Mouse (Mus musculus): Measurements from ENCODE around the gene Dnm2. TPM values are rescaled to one million over a fixed set of nuclear protein-coding genes. Genes with fewer than 3 reads are reported as not detected.

Dnm2 gene
- polyA plus RNA-seq, 1 experiment from 2014 or later = 76.0 TPM

- H3K27me3 ChIP-seq (ENCODE audit: control insufficient read depth, insufficient read depth, low read length) = no peaks in the 10 kb centered on the region
- DNase-seq (ENCODE audit: low spot score) = peak; percentile 43
- TF ChIP-seq CTCF (IDR thresholded peaks at IDR 0.05; ENCODE audit: low read depth) (no peak), EP300 (optimal IDR thresholded peaks at IDR 0.05) (no peak)
- H3K27ac ChIP-seq (replicated peaks) = no peak within 1 kb of the TSS
- peak within 1 kb of the TSS; percentile 23; the same call in 1 of the 2 replicates for H3K4me2 ChIP-seq (replicated peaks; ENCODE audit: low read depth)
- H3K4me1 ChIP-seq (replicated peaks; ENCODE audit: control insufficient read depth, insufficient read depth) = no peaks in the 10 kb centered on the region
- H3K36me3 ChIP-seq (ENCODE audit: control insufficient read depth, insufficient read depth, low read length) = no peaks in the 10 kb centered on the region
- 42% methylated on average over 14 of the region's 14 CpGs for whole genome bisulfite sequencing
- H3K9ac ChIP-seq (ENCODE audit: low read length) = no peak within 1 kb of the TSS
- H3K4me3 ChIP-seq (ENCODE audit: low read depth, low read length) = no peak within 1 kb of the TSS; the same call in 1 of the 2 replicates
- ATAC-seq (ENCODE audit: low FRiP score, low TSS enrichment) = 0 out of 2 replicates have a peak, but pooled peaks have one; percentile 41
- H3K9me3 ChIP-seq (ENCODE audit: control insufficient read depth, low read length) = no peaks in the 10 kb centered on the region
These were observed 101.4 kb downstream of the Dnm2 start, which contains the start of gene AB124611 for GRCm38 (mm10) chr9:21525937-21526633. Gene AB124611 (plus strand): TSS chr9:21526176.

- no peak overlapping the region for H3K27ac ChIP-seq (replicated peaks)
- H3K4me2 ChIP-seq (replicated peaks; ENCODE audit: low read depth) = peak overlapping the region; percentile 23; the same call in 1 of the 2 replicates
- TF ChIP-seq CTCF (IDR thresholded peaks at IDR 0.05; ENCODE audit: low read depth) (no peak), EP300 (optimal IDR thresholded peaks at IDR 0.05) (no peak)
- WGBS = 74% methylated on average over 3 of the region's 3 CpGs
- H3K4me3 ChIP-seq (ENCODE audit: low read depth, low read length) = no peak overlapping the region
- no peak for ATAC-seq (ENCODE audit: low FRiP score, low TSS enrichment)
- no peaks in the 10 kb centered on the region for H3K4me1 ChIP-seq (replicated peaks; ENCODE audit: control insufficient read depth, insufficient read depth)
- DNase-seq (ENCODE audit: low spot score) = no peak
- H3K9ac ChIP-seq (ENCODE audit: low read length) = no peak overlapping the region
- H3K27me3 ChIP-seq (ENCODE audit: control insufficient read depth, insufficient read depth, low read length) = no peaks in the 10 kb centered on the region
- no peaks in the 10 kb centered on the region for H3K36me3 ChIP-seq (ENCODE audit: control insufficient read depth, insufficient read depth, low read length)
- H3K9me3 ChIP-seq (ENCODE audit: control insufficient read depth, low read length) = no peaks in the 10 kb centered on the region
These were observed 101.9 kb downstream of the Dnm2 start for GRCm38 (mm10) chr9:21526634-21526944.

DNA sequence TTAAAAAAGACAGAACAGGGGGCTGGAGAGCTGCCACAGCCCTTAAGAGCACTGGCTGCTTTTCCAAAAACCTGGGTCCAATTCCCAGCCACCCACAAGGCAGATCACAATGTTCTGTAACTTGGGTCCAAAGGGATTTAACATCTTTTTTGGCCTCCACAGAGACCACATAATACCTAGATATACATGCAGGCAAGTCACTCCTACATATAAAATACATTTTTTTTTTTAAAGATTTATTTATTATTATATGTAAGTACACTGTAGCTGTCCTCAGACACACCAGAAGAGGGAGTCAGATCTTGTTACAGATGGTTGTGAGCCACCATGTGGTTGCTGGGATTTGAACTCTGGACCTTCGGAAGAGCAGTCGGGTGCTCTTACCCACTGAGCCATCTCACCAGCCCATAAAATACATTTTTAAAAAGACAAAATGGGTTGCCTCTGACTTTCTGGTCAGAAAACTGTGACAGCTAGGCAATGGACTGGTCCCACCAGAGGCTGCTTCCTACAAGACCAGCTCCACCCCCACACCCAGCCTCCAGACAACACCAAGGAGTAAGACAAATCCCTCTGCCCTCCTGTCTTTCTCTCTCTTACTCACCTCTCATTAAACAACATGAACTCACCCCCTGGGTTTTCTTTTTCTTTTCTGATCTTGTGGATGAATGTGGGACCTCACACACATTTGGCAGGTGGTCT lies 102.5 kb downstream of the Dnm2 start:
- Histone ChIP-seq H3K27ac (replicated peaks) (no peak overlapping the region), H3K9ac (ENCODE audit: low read length) (no peak overlapping the region), H3K4me2 (replicated peaks; ENCODE audit: low read depth) (no peak overlapping the region), H3K27me3 (ENCODE audit: control insufficient read depth, insufficient read depth, low read length) (no peaks in the 10 kb centered on the region), H3K36me3 (ENCODE audit: control insufficient read depth, insufficient read depth, low read length) (no peaks in the 10 kb centered on the region), H3K4me1 (replicated peaks; ENCODE audit: control insufficient read depth, insufficient read depth) (no peaks in the 10 kb centered on the region), H3K9me3 (ENCODE audit: control insufficient read depth, low read length) (no peaks in the 10 kb centered on the region), H3K4me3 (ENCODE audit: low read depth, low read length) (no peak overlapping the region)
- ATAC-seq (ENCODE audit: low FRiP score, low TSS enrichment) (no peak), DNase-seq (ENCODE audit: low spot score) (no peak)
- WGBS = 100% methylated on average over 2 of the region's 2 CpGs
- TF ChIP-seq CTCF (IDR thresholded peaks at IDR 0.05; ENCODE audit: low read depth) = no peak

DNA sequence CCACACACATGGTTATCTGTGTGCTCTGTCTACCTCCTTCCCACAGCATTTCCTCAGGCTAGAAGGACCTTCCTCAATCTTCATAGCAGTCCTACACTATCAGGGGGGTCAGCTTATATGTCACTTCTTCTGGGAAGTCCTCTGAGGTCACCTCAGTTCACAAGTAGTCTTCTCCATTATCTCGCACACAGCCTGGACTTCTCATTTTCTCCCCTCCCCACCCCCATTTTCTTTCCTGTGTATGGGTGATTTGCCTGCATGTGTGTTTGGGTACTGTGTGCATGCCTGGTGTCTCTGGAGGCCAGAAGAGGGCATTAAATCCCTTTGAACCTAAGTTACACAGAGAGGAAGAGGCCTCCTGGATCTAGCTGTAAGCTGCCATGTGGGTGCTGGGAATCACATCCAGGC lies 103.2 kb downstream of the Dnm2 start:
- Histone ChIP-seq H3K27ac (replicated peaks) (no peak overlapping the region), H3K9ac (ENCODE audit: low read length) (no peak overlapping the region), H3K4me1 (replicated peaks; ENCODE audit: control insufficient read depth, insufficient read depth) (no peaks in the 10 kb centered on the region), H3K9me3 (ENCODE audit: control insufficient read depth, low read length) (no peaks in the 10 kb centered on the region), H3K36me3 (ENCODE audit: control insufficient read depth, insufficient read depth, low read length) (no peaks in the 10 kb centered on the region), H3K4me2 (replicated peaks; ENCODE audit: low read depth) (no peak overlapping the region), H3K4me3 (ENCODE audit: low read depth, low read length) (no peak overlapping the region), H3K27me3 (ENCODE audit: control insufficient read depth, insufficient read depth, low read length) (no peaks in the 10 kb centered on the region)
- TF ChIP-seq EP300 (optimal IDR thresholded peaks at IDR 0.05) (no peak), CTCF (IDR thresholded peaks at IDR 0.05; ENCODE audit: low read depth) (no peak)
- WGBS = 59% methylated on average over 1 of the region's 1 CpGs
- ATAC-seq (ENCODE audit: low FRiP score, low TSS enrichment) = no peak
- DNase-seq (ENCODE audit: low spot score) = no peak

- no peak overlapping the region for H3K4me3 ChIP-seq (ENCODE audit: low read depth, low read length)
- H3K36me3 ChIP-seq (ENCODE audit: control insufficient read depth, insufficient read depth, low read length) = no peaks in the 10 kb centered on the region
- no peak overlapping the region for H3K27ac ChIP-seq (replicated peaks)
- no peak for TF ChIP-seq CTCF (IDR thresholded peaks at IDR 0.05; ENCODE audit: low read depth)
- no peak for TF ChIP-seq EP300 (optimal IDR thresholded peaks at IDR 0.05)
- ATAC-seq (ENCODE audit: low FRiP score, low TSS enrichment) = no peak
- 89% methylated on average over 14 of the region's 14 CpGs for WGBS
- no peaks in the 10 kb centered on the region for H3K27me3 ChIP-seq (ENCODE audit: control insufficient read depth, insufficient read depth, low read length)
- no peak overlapping the region for H3K4me2 ChIP-seq (replicated peaks; ENCODE audit: low read depth)
- no peak for DNase-seq (ENCODE audit: low spot score)
- H3K4me1 ChIP-seq (replicated peaks; ENCODE audit: control insufficient read depth, insufficient read depth) = no peaks in the 10 kb centered on the region
- no peaks in the 10 kb centered on the region for H3K9me3 ChIP-seq (ENCODE audit: control insufficient read depth, low read length)
- no peak overlapping the region for H3K9ac ChIP-seq (ENCODE audit: low read length)
These were observed 111.8 kb downstream of the Dnm2 start for GRCm38 (mm10) chr9:21536501-21536900.

- Histone ChIP-seq H3K9me3 (ENCODE audit: control insufficient read depth, low read length) (no peaks in the 10 kb centered on the region), H3K36me3 (ENCODE audit: control insufficient read depth, insufficient read depth, low read length) (no peaks in the 10 kb centered on the region), H3K4me3 (ENCODE audit: low read depth, low read length) (no peak overlapping the region), H3K4me2 (replicated peaks; ENCODE audit: low read depth) (no peak overlapping the region), H3K4me1 (replicated peaks; ENCODE audit: control insufficient read depth, insufficient read depth) (no peaks in the 10 kb centered on the region), H3K27ac (replicated peaks) (no peak overlapping the region), H3K27me3 (ENCODE audit: control insufficient read depth, insufficient read depth, low read length) (no peaks in the 10 kb centered on the region), H3K9ac (ENCODE audit: low read length) (no peak overlapping the region)
- WGBS = 71% methylated on average over 4 of the region's 4 CpGs
- ATAC-seq (ENCODE audit: low FRiP score, low TSS enrichment) = no peak
- TF ChIP-seq EP300 (optimal IDR thresholded peaks at IDR 0.05) (no peak), CTCF (IDR thresholded peaks at IDR 0.05; ENCODE audit: low read depth) (no peak)
- no peak for DNase-seq (ENCODE audit: low spot score)
These were observed 112.3 kb downstream of the Dnm2 start for GRCm38 (mm10) chr9:21537009-21537408.

All from stomach, postnatal 0 days (tissue).